In genomic region chr13:34875166-34875710, GRCm38 (mm10) we compare ENCODE assay signal across 8 mouse cellular contexts. TPM values are rescaled to one million over a fixed set of nuclear protein-coding genes. Genes with fewer than 3 reads are reported as not detected.
DNase-seq lines count a peak whose midpoint lies in the region; ATAC-seq and TF ChIP-seq lines count a peak whose summit lies in the region.

Gene Prpf4b, plus strand, starts transcription at chr13:34875302.

- H3K27ac ChIP-seq in bone marrow, adult 2 months (ENCODE audit: control insufficient read depth, insufficient read depth, low read depth, low read length, poor library complexity) = peak within 1 kb of the TSS; percentile 97
- H3K27ac ChIP-seq in embryonic facial prominence, embryonic 15.5 days (replicated peaks) = peak within 1 kb of the TSS; percentile 99
- H3K27ac ChIP-seq in limb, embryonic 14.5 days (replicated peaks; ENCODE audit: low read depth, low read length) = peak within 1 kb of the TSS; percentile 98
- peak within 1 kb of the TSS; percentile 91 for H3K27ac ChIP-seq in midbrain, postnatal 0 days (ENCODE audit: low read depth, low read length)

- H3K27me3 ChIP-seq in embryonic facial prominence, embryonic 15.5 days = no peaks in the 10 kb centered on the region
- no peaks in the 10 kb centered on the region for H3K27me3 ChIP-seq in limb, embryonic 14.5 days (ENCODE audit: control insufficient read depth, insufficient read depth, low read length)
- no peaks in the 10 kb centered on the region for H3K27me3 ChIP-seq in midbrain, postnatal 0 days (ENCODE audit: insufficient read depth, low read length)

- peak within 1 kb of the TSS; percentile 95 for H3K9ac ChIP-seq in embryonic facial prominence, embryonic 15.5 days
- peak within 1 kb of the TSS; percentile 96 for H3K9ac ChIP-seq in limb, embryonic 14.5 days (ENCODE audit: low read depth, low read length, severe bottlenecking)
- peak within 1 kb of the TSS; percentile 80 for H3K9ac ChIP-seq in midbrain, postnatal 0 days (replicated peaks; ENCODE audit: low read length, poor library complexity, severe bottlenecking)

- no peaks in the 10 kb centered on the region; the same call in 1 of the 2 replicates for H3K4me1 ChIP-seq in bone marrow, adult 2 months (ENCODE audit: control insufficient read depth, insufficient read depth, low read length)
- peaks cover 16% of the 10 kb centered on the region for H3K4me1 ChIP-seq in embryonic facial prominence, embryonic 15.5 days
- H3K4me1 ChIP-seq in limb, embryonic 14.5 days (ENCODE audit: control insufficient read depth, insufficient read depth, low read length) = peaks cover 10% of the 10 kb centered on the region
- H3K4me1 ChIP-seq in midbrain, postnatal 0 days (ENCODE audit: insufficient read depth, low read length) = peaks cover 13% of the 10 kb centered on the region; the same call in 1 of the 2 replicates

- peak; percentile 93 for DNase-seq in 416B (ENCODE audit: low read depth)
- DNase-seq in heart, adult 8-10 months (ENCODE audit: low spot score) = peak; percentile 93
- DNase-seq in kidney, adult 9 months = peak; percentile 93
- peak; percentile 92 for DNase-seq in limb, embryonic 14.5 days (ENCODE audit: low spot score)
- DNase-seq in midbrain, postnatal 0 days (ENCODE audit: low spot score) = peak; percentile 96
- peak; percentile 84 to 85 for DNase-seq in spleen, postnatal 14 days (ENCODE audit: low spot score in 2 of 2)

- H3K36me3 ChIP-seq in embryonic facial prominence, embryonic 15.5 days = no peaks in the 10 kb centered on the region
- no peaks in the 10 kb centered on the region for H3K36me3 ChIP-seq in limb, embryonic 14.5 days (ENCODE audit: control insufficient read depth, insufficient read depth, low read length)
- no peaks in the 10 kb centered on the region for H3K36me3 ChIP-seq in midbrain, postnatal 0 days (ENCODE audit: insufficient read depth, low read length)

- peak within 1 kb of the TSS; percentile 61 for H3K4me2 ChIP-seq in embryonic facial prominence, embryonic 15.5 days (replicated peaks)
- H3K4me2 ChIP-seq in limb, embryonic 14.5 days (replicated peaks; ENCODE audit: low read depth, low read length, severe bottlenecking) = peak within 1 kb of the TSS; percentile 76
- peak within 1 kb of the TSS; percentile 71 for H3K4me2 ChIP-seq in midbrain, postnatal 0 days (ENCODE audit: low read depth, low read length, poor library complexity, severe bottlenecking)

- TF ChIP-seq POLR2A in bone marrow, adult 2 months (IDR thresholded peaks at IDR 0.05; ENCODE audit: borderline replicate concordance, control insufficient read depth, low read depth, low read length) = peak; percentile 85; the same call in 1 of the 2 replicates
- TF ChIP-seq POLR2A in limb, embryonic 14.5 days (IDR thresholded peaks at IDR 0.05; ENCODE audit: borderline replicate concordance, extremely low read depth, insufficient read depth, insufficient read length) = no peak

- peak within 1 kb of the TSS; percentile 89 for H3K4me3 ChIP-seq in bone marrow, adult 2 months (replicated peaks; ENCODE audit: control insufficient read depth, low read depth, low read length)
- H3K4me3 ChIP-seq in embryonic facial prominence, embryonic 15.5 days (replicated peaks) = peak within 1 kb of the TSS; percentile 96
- H3K4me3 ChIP-seq in limb, embryonic 14.5 days (replicated peaks; ENCODE audit: low read length) = peak within 1 kb of the TSS; percentile 99
- peak within 1 kb of the TSS; percentile 63 for H3K4me3 ChIP-seq in midbrain, postnatal 0 days (ENCODE audit: low read depth, low read length)

- no peak for TF ChIP-seq CTCF in bone marrow, adult 2 months (IDR thresholded peaks at IDR 0.05; ENCODE audit: control insufficient read depth, insufficient read depth, low read length)
- TF ChIP-seq CTCF in midbrain, postnatal 0 days (IDR thresholded peaks at IDR 0.05) = no peak

- no peaks in the 10 kb centered on the region for H3K9me3 ChIP-seq in embryonic facial prominence, embryonic 15.5 days (replicated peaks)
- H3K9me3 ChIP-seq in limb, embryonic 14.5 days (ENCODE audit: control insufficient read depth, low read length) = no peaks in the 10 kb centered on the region
- H3K9me3 ChIP-seq in midbrain, postnatal 0 days (ENCODE audit: low read length) = no peaks in the 10 kb centered on the region

- WGBS in bone marrow, adult 2 months = under 1% methylated on average over 40 of the region's 40 CpGs
- under 1% methylated on average over 40 of the region's 40 CpGs for WGBS in embryonic facial prominence, embryonic 15.5 days
- under 1% methylated on average over 39 of the region's 40 CpGs for WGBS in limb, embryonic 14.5 days
- WGBS in midbrain, postnatal 0 days = 2% methylated on average over 40 of the region's 40 CpGs

- ATAC-seq in embryonic facial prominence, embryonic 15.5 days (ENCODE audit: insufficient number of reproducible peaks, low FRiP score, low TSS enrichment, low read depth) = peak; percentile 81
- peak; percentile 75 for ATAC-seq in limb, embryonic 14.5 days (ENCODE audit: low FRiP score, low read depth)
- ATAC-seq in midbrain, postnatal 0 days (ENCODE audit: low FRiP score) = peak; percentile 85

RNA-seq across cellular contexts. Expression of gene Prpf4b, which starts in this region (rescaled TPM):
- polyA plus RNA-seq in bone marrow, adult 2 months (2011; ENCODE audit: insufficient read depth, insufficient read length, low replicate concordance, missing spikeins) = 112 and 207 TPM in 2 replicates
- polyA plus RNA-seq in embryonic facial prominence, embryonic 15.5 days (2015; fragmentation: Nextera tagmentation; extraction: Ambion mirVana) = 71.3 and 72.5 TPM in 2 replicates
- 10 to 100 TPM; 25.2 to 36.2 (median 30.8) TPM for total RNA-seq in heart, adult 8-10 months (2022)
- 112 and 155 TPM in 2 replicates for polyA plus RNA-seq in limb, embryonic 14.5 days (2012; rRNA removed)
- polyA plus RNA-seq in limb, embryonic 14.5 days (2014; fragmentation: Nextera tagmentation; extraction: Ambion mirVana) = 81.1 and 88.5 TPM in 2 replicates
- total RNA-seq in midbrain, postnatal 0 days (2014; rRNA removed) = 37.5 and 46.5 TPM in 2 replicates
- 54.7 and 65.2 TPM in 2 replicates for polyA plus RNA-seq in midbrain, postnatal 0 days (2015; fragmentation: Nextera tagmentation; extraction: Ambion mirVana)

Comparison
In these comparisons a context has a peak if more than half of its experiments do, and no peak if none do; other contexts are left out.
1. Peak in every context shown above with its lines: DNase-seq, ATAC-seq, H3K4me3 ChIP-seq and H3K27ac ChIP-seq.